Mouse (Mus musculus): ENCODE data around the gene Gjb3. TPM values are rescaled to one million over a fixed set of nuclear protein-coding genes. Genes with fewer than 3 reads are reported as not detected.

Gjb3 gene
- polyA plus RNA-seq, 1 experiment = 0.18 TPM

GRCm38 (mm10) chr4:127334870-127335504 lies 4.3 kb upstream of the Gjb3 start:
- Histone ChIP-seq H3K27ac (ENCODE audit: insufficient read depth, low read length) (no peak overlapping the region), H3K4me1 (ENCODE audit: control insufficient read depth, insufficient read depth, low read length) (no peaks in the 10 kb centered on the region), H3K4me3 (replicated peaks; ENCODE audit: insufficient read depth, low read depth, low read length) (no peak overlapping the region), H3K27me3 (ENCODE audit: control insufficient read depth, insufficient read depth, low read length) (peaks cover 3% of the 10 kb centered on the region; the same call in 1 of the 2 replicates)
- no peak for TF ChIP-seq CTCF (IDR thresholded peaks at IDR 0.05; ENCODE audit: borderline replicate concordance, insufficient read depth, low read depth, low read length)
- no peak for TF ChIP-seq POLR2A (IDR thresholded peaks at IDR 0.05; ENCODE audit: borderline replicate concordance, insufficient read depth, low read length)
- 42% methylated on average over 5 of the region's 5 CpGs for WGBS
- DNase-seq = no peak

- no peak overlapping the region for H3K4me3 ChIP-seq (replicated peaks; ENCODE audit: insufficient read depth, low read depth, low read length)
- H3K27me3 ChIP-seq (ENCODE audit: control insufficient read depth, insufficient read depth, low read length) = peaks cover 3% of the 10 kb centered on the region; the same call in 1 of the 2 replicates
- H3K27ac ChIP-seq (ENCODE audit: insufficient read depth, low read length) = no peak overlapping the region
- WGBS = 29% methylated on average over 13 of the region's 13 CpGs
- no peak for DNase-seq
- no peaks in the 10 kb centered on the region for H3K4me1 ChIP-seq (ENCODE audit: control insufficient read depth, insufficient read depth, low read length)
- TF ChIP-seq CTCF (IDR thresholded peaks at IDR 0.05; ENCODE audit: borderline replicate concordance, insufficient read depth, low read depth, low read length) (no peak), POLR2A (IDR thresholded peaks at IDR 0.05; ENCODE audit: borderline replicate concordance, insufficient read depth, low read length) (no peak)
These were observed 527 bp upstream of the Gjb3 start for GRCm38 (mm10) chr4:127331171-127331570.

- no peak for TF ChIP-seq CTCF (IDR thresholded peaks at IDR 0.05; ENCODE audit: borderline replicate concordance, insufficient read depth, low read depth, low read length)
- no peak for TF ChIP-seq POLR2A (IDR thresholded peaks at IDR 0.05; ENCODE audit: borderline replicate concordance, insufficient read depth, low read length)
- Histone ChIP-seq H3K27ac (ENCODE audit: insufficient read depth, low read length) (no peak overlapping the region), H3K4me3 (replicated peaks; ENCODE audit: insufficient read depth, low read depth, low read length) (no peak overlapping the region), H3K27me3 (ENCODE audit: control insufficient read depth, insufficient read depth, low read length) (peaks cover 3% of the 10 kb centered on the region; the same call in 1 of the 2 replicates), H3K4me1 (ENCODE audit: control insufficient read depth, insufficient read depth, low read length) (no peaks in the 10 kb centered on the region)
- DNase-seq = no peak
- WGBS = 6% methylated on average over 13 of the region's 13 CpGs
These were observed 893 bp downstream of the Gjb3 start for GRCm38 (mm10) chr4:127329751-127330150.

- Histone ChIP-seq H3K27me3 (ENCODE audit: control insufficient read depth, insufficient read depth, low read length) (peaks cover 3% of the 10 kb centered on the region; the same call in 1 of the 2 replicates), H3K4me1 (ENCODE audit: control insufficient read depth, insufficient read depth, low read length) (no peaks in the 10 kb centered on the region), H3K27ac (ENCODE audit: insufficient read depth, low read length) (no peak overlapping the region), H3K4me3 (replicated peaks; ENCODE audit: insufficient read depth, low read depth, low read length) (no peak overlapping the region)
- no peak for TF ChIP-seq CTCF (IDR thresholded peaks at IDR 0.05; ENCODE audit: borderline replicate concordance, insufficient read depth, low read depth, low read length)
- TF ChIP-seq POLR2A (IDR thresholded peaks at IDR 0.05; ENCODE audit: borderline replicate concordance, insufficient read depth, low read length) = no peak
- no peak for DNase-seq
- WGBS = 34% methylated on average over 3 of the region's 3 CpGs
These were observed 1.6 kb downstream of the Gjb3 start for GRCm38 (mm10) chr4:127329046-127329445.

GRCm38 (mm10) chr4:127328378-127328777 lies 2.3 kb downstream of the Gjb3 start:
- TF ChIP-seq POLR2A (IDR thresholded peaks at IDR 0.05; ENCODE audit: borderline replicate concordance, insufficient read depth, low read length) = no peak
- no peak for TF ChIP-seq CTCF (IDR thresholded peaks at IDR 0.05; ENCODE audit: borderline replicate concordance, insufficient read depth, low read depth, low read length)
- Histone ChIP-seq H3K27me3 (ENCODE audit: control insufficient read depth, insufficient read depth, low read length) (peaks cover 3% of the 10 kb centered on the region; the same call in 1 of the 2 replicates), H3K4me3 (replicated peaks; ENCODE audit: insufficient read depth, low read depth, low read length) (no peak overlapping the region), H3K4me1 (ENCODE audit: control insufficient read depth, insufficient read depth, low read length) (no peaks in the 10 kb centered on the region), H3K27ac (ENCODE audit: insufficient read depth, low read length) (no peak overlapping the region)
- no peak for DNase-seq
- 72% methylated on average over 7 of the region's 7 CpGs for WGBS

GRCm38 (mm10) chr4:127327749-127328148 lies 2.9 kb downstream of the Gjb3 start:
- WGBS = 78% methylated on average over 6 of the region's 6 CpGs
- Histone ChIP-seq H3K4me1 (ENCODE audit: control insufficient read depth, insufficient read depth, low read length) (no peaks in the 10 kb centered on the region), H3K4me3 (replicated peaks; ENCODE audit: insufficient read depth, low read depth, low read length) (no peak overlapping the region)

GRCm38 (mm10) chr4:127327258-127327657 lies 3.4 kb downstream of the Gjb3 start:
- 74% methylated on average over 7 of the region's 7 CpGs for WGBS
- H3K27me3 ChIP-seq (ENCODE audit: control insufficient read depth, insufficient read depth, low read length) = peaks cover 3% of the 10 kb centered on the region; the same call in 1 of the 2 replicates
- no peaks in the 10 kb centered on the region for H3K4me1 ChIP-seq (ENCODE audit: control insufficient read depth, insufficient read depth, low read length)
- H3K27ac ChIP-seq (ENCODE audit: insufficient read depth, low read length) = no peak overlapping the region
- no peak for TF ChIP-seq POLR2A (IDR thresholded peaks at IDR 0.05; ENCODE audit: borderline replicate concordance, insufficient read depth, low read length)
- TF ChIP-seq CTCF (IDR thresholded peaks at IDR 0.05; ENCODE audit: borderline replicate concordance, insufficient read depth, low read depth, low read length) = no peak
- H3K4me3 ChIP-seq (replicated peaks; ENCODE audit: insufficient read depth, low read depth, low read length) = no peak overlapping the region
- DNase-seq = no peak

More at GRCm38 (mm10) chr4:127327749-127328148, 2.9 kb downstream of the Gjb3 start:
- DNase-seq = no peak
- TF ChIP-seq POLR2A (IDR thresholded peaks at IDR 0.05; ENCODE audit: borderline replicate concordance, insufficient read depth, low read length) = no peak
- no peak for TF ChIP-seq CTCF (IDR thresholded peaks at IDR 0.05; ENCODE audit: borderline replicate concordance, insufficient read depth, low read depth, low read length)
- H3K27ac ChIP-seq (ENCODE audit: insufficient read depth, low read length) = no peak overlapping the region
- peaks cover 3% of the 10 kb centered on the region; the same call in 1 of the 2 replicates for H3K27me3 ChIP-seq (ENCODE audit: control insufficient read depth, insufficient read depth, low read length)

GRCm38 (mm10) chr4:127325276-127325675 lies 5.4 kb downstream of the Gjb3 start:
- Histone ChIP-seq H3K4me3 (replicated peaks; ENCODE audit: insufficient read depth, low read depth, low read length) (no peak overlapping the region), H3K27me3 (ENCODE audit: control insufficient read depth, insufficient read depth, low read length) (no peaks in the 10 kb centered on the region), H3K27ac (ENCODE audit: insufficient read depth, low read length) (no peak overlapping the region), H3K4me1 (ENCODE audit: control insufficient read depth, insufficient read depth, low read length) (no peaks in the 10 kb centered on the region)
- no peak for DNase-seq
- TF ChIP-seq CTCF (IDR thresholded peaks at IDR 0.05; ENCODE audit: borderline replicate concordance, insufficient read depth, low read depth, low read length) (no peak), POLR2A (IDR thresholded peaks at IDR 0.05; ENCODE audit: borderline replicate concordance, insufficient read depth, low read length) (no peak)
- WGBS = 77% methylated on average over 5 of the region's 5 CpGs

Data from cerebellum, adult 2 months (tissue).